Mouse (Mus musculus): Measurements from ENCODE around the gene C1qtnf1. TPM values are rescaled to one million over a fixed set of nuclear protein-coding genes. Genes with fewer than 3 reads are reported as not detected.

C1qtnf1 gene
- total RNA-seq, 2 experiments from 2014 or later = 33.7 to 39.7 TPM

DNA sequence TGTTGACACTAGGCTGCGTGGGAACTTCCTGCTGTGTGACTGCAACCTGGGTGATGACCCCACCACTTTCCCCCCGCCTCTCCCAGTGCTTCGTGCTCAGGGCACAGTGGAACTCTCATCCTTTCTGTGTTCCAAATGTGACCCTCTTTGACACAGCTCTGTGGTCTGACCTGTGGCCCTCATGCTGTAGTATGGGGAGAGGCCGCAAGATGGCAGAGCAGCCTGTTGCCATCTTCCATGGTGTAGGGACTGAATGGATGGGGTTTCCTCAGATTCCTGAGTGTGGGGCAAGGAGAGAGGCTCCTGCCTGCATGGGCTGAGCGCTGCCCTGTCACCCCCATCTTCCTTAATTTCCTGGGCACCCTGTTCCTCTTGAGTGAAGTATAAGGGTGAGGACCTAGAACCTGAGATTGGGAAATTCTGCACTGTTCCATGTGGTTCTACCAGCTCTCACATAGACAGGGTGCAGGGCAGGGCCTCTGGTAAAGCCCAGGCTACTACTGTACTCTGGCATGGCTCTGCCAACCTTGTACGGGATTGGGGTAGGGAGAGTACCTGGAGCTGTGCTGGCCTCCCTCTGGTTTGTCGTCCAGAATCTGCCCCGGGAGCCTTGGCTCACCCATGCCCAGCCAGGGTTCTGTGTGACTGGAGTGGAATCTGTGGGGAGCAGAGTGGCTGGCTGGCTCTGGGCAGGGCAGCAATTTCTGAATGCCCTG, 60.3 kb downstream of the C1qtnf1 start:
- no peak for DNase-seq
- intact Hi-C loops (cut with DNase I) = no loop called here

DNA sequence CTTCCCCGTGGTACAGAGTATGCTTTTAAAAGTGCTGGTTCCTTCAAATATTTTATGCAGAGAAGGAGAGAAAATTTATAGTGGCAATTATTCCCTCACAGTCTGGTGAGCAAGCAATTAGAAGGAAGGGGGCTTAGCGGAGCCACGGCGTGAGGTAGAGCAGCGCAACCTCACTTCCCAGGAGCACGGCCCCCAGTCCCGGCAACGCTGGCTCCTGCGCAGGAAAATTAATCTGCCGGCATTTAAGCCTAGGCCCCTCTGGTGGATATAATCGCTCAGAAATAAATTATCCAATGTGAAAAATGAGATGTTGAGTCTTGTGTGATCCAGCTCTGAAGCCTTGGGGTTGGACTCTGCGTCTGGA, 60.9 kb downstream of the C1qtnf1 start:
- no peak for DNase-seq
- intact Hi-C loops (cut with DNase I) = no loop called here

DNA sequence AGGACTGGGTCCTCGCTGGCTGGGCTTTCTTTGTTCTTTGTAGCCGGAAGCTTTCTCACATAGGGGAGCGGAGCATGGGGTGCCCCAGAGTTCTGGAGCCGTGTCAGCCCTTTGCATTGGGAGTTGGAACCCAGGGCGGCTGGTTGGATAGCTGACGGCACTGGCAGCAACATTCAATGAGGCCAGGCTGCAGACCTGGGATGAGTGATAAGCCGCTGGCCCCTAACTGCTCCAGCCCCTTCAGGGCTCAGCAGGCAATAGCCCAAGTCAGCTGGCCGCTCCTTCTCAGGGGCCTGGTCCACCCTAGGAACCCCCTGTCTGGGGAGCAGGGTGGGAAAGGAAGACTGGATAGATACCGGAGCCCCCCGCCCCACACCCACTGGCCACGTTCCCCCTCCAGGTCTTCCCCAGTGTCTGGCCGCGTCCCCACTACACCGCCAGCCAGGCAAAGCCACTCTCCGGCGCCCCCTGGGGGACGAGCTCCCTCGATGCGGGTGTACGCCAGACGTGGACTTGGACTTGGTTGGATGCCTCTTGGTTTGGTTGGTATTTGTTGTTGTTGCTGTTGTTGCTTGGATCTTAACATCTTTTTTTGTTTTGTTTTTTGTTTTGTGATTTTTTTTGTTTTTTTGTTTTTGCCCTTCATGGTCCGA, 62.7 kb downstream of the C1qtnf1 start:
- peak; percentile 91 to 96 for DNase-seq
- intact Hi-C loops (cut with DNase I) = loop anchor here (1.0 to 2.0 kb wide), 2 partner anchors 44 to 68 kb away; no protein-coding TSS in a partner anchor

- no peak for DNase-seq
- intact Hi-C loops (cut with DNase I) = loop anchor here (1.0 to 2.0 kb wide), 2 partner anchors 45 to 68 kb away; no protein-coding TSS in a partner anchor
Observed at GRCm38 (mm10) chr11:118491230-118491629, 63.2 kb downstream of the C1qtnf1 start.

DNA sequence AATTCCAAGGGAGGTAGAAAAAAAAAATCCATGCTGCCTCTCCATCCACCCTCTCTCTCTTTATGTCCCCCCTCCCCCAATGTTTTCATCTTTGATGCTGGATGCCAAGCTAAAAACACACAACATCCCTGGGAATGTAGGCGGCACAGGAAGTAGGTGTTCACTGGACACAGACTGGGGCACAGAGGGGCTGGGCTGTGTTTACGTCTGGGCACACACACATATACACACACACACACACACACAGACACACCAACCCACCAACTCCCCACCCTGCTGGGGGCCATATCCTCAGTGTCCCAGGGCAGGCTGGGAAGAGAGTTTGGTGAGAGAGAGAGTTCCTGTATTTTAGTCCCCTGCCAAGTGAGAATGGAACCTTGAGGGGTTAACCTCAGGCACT, 65.5 kb downstream of the C1qtnf1 start:
- intact Hi-C loops (cut with DNase I) = no loop called here
- no peak for DNase-seq

- intact Hi-C loops (cut with DNase I) = no loop called here
- DNase-seq = no peak
Observed at GRCm38 (mm10) chr11:118494001-118494737, 66.2 kb downstream of the C1qtnf1 start.

- intact Hi-C loops (cut with DNase I) = no loop called here
- no peak for DNase-seq
Observed at GRCm38 (mm10) chr11:118495065-118495464, 67.1 kb downstream of the C1qtnf1 start.

- DNase-seq = no peak
- intact Hi-C loops (cut with DNase I) = no loop called here
Observed at GRCm38 (mm10) chr11:118496066-118496689, 68.2 kb downstream of the C1qtnf1 start.

Other genes with a start within 250 kb of the C1qtnf1 start
- 10 to 100 TPM; 56.4 to 60.9 TPM for gene Cyth1, start 179.6 kb upstream of the C1qtnf1 start, total RNA-seq (2021)
- 10 to 100 TPM; 14.4 to 15.6 TPM for gene Usp36, start 138.0 kb upstream of the C1qtnf1 start, total RNA-seq (2021)
- 1 to 10 TPM in 1 of 2 experiments, under 1 TPM in 1; 1.00 to 2.0 TPM for gene Cep295nl, start 85.7 kb upstream of the C1qtnf1 start, total RNA-seq (2021)
- gene Timp2, start 72.5 kb upstream of the C1qtnf1 start, total RNA-seq (2021) = 100 to 1,000 TPM; 150 to 168 TPM
- 10 to 100 TPM; 21.2 to 24.1 TPM for gene Lgals3bp, start 26.1 kb upstream of the C1qtnf1 start, total RNA-seq (2021)
- 10 to 100 TPM; 17.9 to 20.9 TPM for gene Cant1, start 9.1 kb upstream of the C1qtnf1 start, total RNA-seq (2021)
- gene Engase, start 48.6 kb downstream of the C1qtnf1 start, total RNA-seq (2021) = 1 to 10 TPM; 5.2 to 8.4 TPM

All from heart, postnatal 14 days (tissue).